Mouse (Mus musculus) mesoderm, embryonic 11.5 days (tissue): Measurements from ENCODE around the gene Meltf.

Experiments used
- DNase-seq: peaks from one replicate; pipeline ENCODE4 v3.0.0-alpha.2; 2012; ENCODE audit warnings: low read depth, low spot score

The Meltf gene

GRCm38 (mm10) chr16:31893396-31894141 is 15.0 kb downstream of the Meltf start:
- no peak for DNase-seq

- peak; percentile 74 for DNase-seq
Observed at GRCm38 (mm10) chr16:31896971-31897774, 18.6 kb downstream of the Meltf start.

- no peak for DNase-seq
Observed at GRCm38 (mm10) chr16:31898546-31899326, 20.1 kb downstream of the Meltf start.

GRCm38 (mm10) chr16:31901886-31902285 is 23.3 kb downstream of the Meltf start:
- no peak for DNase-seq

- no peak for DNase-seq
Observed at GRCm38 (mm10) chr16:31903239-31903638, 24.6 kb downstream of the Meltf start.

- DNase-seq, result no peak
Observed at GRCm38 (mm10) chr16:31905331-31905730, 26.7 kb downstream of the Meltf start.

GRCm38 (mm10) chr16:31905891-31906825 is 27.5 kb downstream of the Meltf start:
- no peak for DNase-seq

- no peak for DNase-seq
Observed at GRCm38 (mm10) chr16:31906896-31907295, 28.3 kb downstream of the Meltf start.

GRCm38 (mm10) chr16:31908959-31909358 is 30.3 kb downstream of the Meltf start:
- DNase-seq, result no peak

GRCm38 (mm10) chr16:31910281-31910847 is 31.8 kb downstream of the Meltf start:
- no peak for DNase-seq

- no peak for DNase-seq
Observed at GRCm38 (mm10) chr16:31917776-31918175, 39.2 kb downstream of the Meltf start.

GRCm38 (mm10) chr16:31918248-31918724 is 39.7 kb downstream of the Meltf start:
- peak; percentile 91 for DNase-seq

GRCm38 (mm10) chr16:31924368-31924767 is 45.8 kb downstream of the Meltf start:
- DNase-seq, result no peak

- no peak for DNase-seq
Observed at GRCm38 (mm10) chr16:31926091-31926490, 47.5 kb downstream of the Meltf start.

- DNase-seq, result no peak
Observed at GRCm38 (mm10) chr16:31926547-31927182, 48.1 kb downstream of the Meltf start.

GRCm38 (mm10) chr16:31927412-31927811 is 48.8 kb downstream of the Meltf start:
- DNase-seq, result no peak

- DNase-seq, result no peak
Observed at GRCm38 (mm10) chr16:31931330-31931729, 52.7 kb downstream of the Meltf start.

- DNase-seq, result peak; percentile 26
Observed at GRCm38 (mm10) chr16:31932255-31932654, 53.6 kb downstream of the Meltf start.

- peak; percentile 96 for DNase-seq
Observed at GRCm38 (mm10) chr16:31932840-31933697, 54.5 kb downstream of the Meltf start.
